Mouse (Mus musculus) heart, adult 2 months (tissue): ENCODE measurements around the gene Serpinf2.

Experiments
- CTCF ChIP-seq: fragments of 200-600 bp; IDR thresholded peaks from 2 replicates; pipeline ENCODE4 v1.8.1; 2022; ENCODE audit warnings: antibody characterized with exemption, mild to moderate bottlenecking, moderate library complexity
- POLR2A ChIP-seq: fragments of 200-500 bp; IDR thresholded peaks from 2 replicates; pipeline ENCODE4 v1.6.1; 2011; ENCODE audit warnings: mild to moderate bottlenecking, low read depth, low read length, control low read depth; ENCODE audit not compliant: insufficient read depth

GRCm38 (mm10) chr11:75461743-75462252 is 22.4 kb upstream of the Serpinf2 start:
- TF ChIP-seq CTCF (no peak), POLR2A (no peak; the same call in 1 of the 2 replicates)
